Mouse (Mus musculus): ENCODE results near the gene Eif6. TPM values are rescaled to one million over a fixed set of nuclear protein-coding genes. Genes with fewer than 3 reads are reported as not detected.
A peak's percentile ranks its signal among the peaks of the same experiment; 100 is the strongest.
"Not testable (repeated sequence)": the region's sequence is repeated elsewhere in the genome, so short reads cannot be mapped to it uniquely, and the experiment has no call there.

Gene Eif6
- polyA plus RNA-seq (2017; shearing (Covaris generic)), result 10 to 100 TPM; 73.4 to 81.2 TPM

DNA sequence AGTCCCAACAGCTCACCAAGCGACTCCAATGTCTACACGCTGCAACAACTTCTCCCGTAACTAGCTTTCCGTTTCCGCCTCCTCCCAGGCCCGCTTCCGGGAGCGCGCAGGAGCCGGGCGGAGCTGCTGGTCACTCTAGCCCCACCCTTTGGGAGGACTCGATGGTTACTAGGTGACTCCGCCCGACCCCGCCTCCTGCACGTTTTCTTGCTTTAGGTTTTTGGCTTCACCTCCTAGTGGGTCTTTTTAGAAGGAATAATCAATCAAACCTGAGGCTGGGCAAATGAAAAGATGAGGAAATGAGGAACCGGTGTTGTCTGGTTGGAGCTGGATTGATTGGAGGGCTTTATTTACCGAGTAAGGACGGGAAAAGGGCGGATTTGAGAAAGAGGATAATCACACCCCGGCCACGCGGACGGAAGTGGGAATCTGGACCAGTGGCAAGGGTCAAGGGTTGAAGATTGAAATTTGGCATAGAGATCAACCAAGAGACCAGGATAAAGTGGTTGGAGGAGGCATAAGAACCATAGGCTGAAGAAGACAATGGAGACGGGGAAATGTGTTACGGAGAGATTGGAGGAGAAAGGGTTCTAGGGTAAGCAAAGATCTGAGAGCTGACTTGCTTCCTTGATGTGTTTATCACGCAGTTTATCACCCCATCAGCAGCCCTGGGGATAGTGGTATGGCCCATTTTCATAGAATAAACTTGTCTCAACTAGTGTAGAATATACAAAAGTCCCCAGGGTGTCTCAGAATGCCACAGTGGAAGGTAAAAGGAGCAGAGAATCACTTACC lies at the start of gene Eif6:
TSS of gene Eif6 (minus strand) at position 296 of the 795 bp plus-strand sequence.
- peak; percentile 98 for ATAC-seq

DNA sequence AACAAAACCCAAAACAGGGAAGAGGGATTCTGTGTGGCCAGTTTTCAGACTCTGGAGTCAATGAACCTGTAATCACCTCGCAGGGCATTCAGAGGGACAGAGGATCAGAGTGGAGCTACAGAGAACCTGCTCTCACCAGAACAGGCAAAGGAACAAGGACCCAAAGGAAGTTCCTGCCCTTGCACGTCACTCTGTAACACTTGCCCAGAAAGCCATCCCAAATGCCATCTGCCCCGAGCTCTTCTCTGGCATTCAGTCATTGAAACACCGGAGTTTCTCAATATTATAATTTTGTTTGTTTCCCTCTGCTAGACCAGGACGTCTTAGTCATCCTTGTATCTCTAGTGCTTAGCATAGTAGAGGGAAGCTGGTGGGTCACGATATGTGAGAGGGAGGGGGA lies 46.9 kb upstream of the Eif6 start:
- no peak for ATAC-seq

DNA sequence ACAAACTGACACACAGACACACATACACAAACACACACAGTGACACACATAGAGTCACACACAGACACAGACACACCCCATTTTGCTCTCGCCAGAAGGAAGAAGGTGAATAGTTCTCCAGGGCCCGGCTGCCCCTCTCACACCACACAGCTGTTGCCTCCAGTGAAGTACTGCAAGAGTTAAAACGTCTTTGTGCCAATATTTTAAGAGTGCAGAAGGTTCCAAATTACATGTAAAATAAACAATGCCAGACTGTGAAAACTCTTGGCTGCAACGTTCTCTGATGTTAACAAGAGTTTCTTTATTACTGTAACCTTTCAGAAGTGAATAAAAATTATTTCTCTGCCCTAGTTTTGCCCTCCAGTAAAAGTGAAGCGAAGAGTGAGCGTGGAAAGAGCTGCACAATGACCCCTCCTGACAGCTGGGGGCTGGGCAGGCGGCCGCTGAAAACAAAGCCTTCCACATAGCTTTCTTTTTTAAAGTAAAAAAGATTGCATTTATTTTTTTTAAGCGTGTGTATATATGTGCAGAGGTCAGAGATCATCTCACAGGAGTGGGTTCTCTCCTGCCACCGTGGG lies 46.3 kb upstream of the Eif6 start:
- ATAC-seq, result no peak

DNA sequence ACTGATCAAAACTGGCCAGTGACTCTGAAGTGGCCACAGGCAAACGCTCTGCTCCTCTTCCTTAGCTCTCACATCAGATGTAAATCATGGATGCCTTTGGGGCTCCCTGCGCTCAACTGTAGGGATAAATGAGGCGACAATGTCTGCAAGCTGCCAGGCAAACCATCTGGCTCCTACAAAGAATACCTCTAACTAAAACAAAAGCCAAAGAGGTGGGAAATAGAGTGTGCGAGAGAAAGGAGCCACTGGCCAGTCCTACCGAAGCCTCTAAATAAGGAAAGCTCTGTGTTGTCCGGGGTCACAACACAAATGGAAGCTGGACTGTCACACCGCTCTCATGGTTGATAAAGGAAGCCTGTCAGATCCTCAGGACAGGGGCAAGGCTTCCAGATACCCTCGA lies 45.8 kb upstream of the Eif6 start:
- ATAC-seq, result no peak

DNA sequence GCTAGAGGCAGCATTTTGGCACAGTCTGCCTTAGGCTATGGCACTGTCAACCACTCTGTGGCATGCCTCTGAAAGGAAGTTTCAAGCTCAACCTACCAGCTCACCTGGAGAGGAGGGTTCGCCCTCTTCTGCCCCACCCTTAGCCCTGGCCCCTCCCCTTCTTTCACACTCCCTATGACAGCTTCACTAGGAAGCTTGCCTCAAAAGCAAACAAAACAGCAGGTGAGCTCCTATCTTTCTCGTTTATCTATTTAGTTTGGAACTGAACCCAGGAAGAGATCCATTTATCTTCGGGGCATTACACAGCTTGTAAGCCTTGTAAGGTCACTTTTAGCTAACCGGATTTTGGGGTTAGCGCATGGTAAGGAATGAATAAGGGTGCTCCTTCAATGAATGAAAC lies 43.0 kb upstream of the Eif6 start:
- no peak for ATAC-seq

DNA sequence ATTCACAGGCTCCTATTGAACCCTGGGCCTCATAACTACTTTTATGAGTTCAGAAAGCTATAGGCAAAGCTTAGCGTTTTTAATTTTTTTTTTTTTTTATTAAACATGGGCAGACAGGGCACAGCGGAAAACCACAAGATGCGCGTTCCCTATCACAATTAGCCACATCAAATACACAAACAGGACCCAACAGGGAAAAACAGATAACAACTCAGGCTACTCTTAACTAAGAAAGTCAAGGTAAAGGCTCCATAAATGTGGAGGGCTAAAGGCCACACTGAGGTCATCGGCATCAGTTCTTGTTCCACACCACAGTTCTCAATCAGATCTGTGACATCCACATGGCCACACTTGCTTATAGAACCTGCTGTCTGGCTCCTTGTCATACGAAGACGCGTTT lies 41.6 kb upstream of the Eif6 start:
- ATAC-seq, result no peak

DNA sequence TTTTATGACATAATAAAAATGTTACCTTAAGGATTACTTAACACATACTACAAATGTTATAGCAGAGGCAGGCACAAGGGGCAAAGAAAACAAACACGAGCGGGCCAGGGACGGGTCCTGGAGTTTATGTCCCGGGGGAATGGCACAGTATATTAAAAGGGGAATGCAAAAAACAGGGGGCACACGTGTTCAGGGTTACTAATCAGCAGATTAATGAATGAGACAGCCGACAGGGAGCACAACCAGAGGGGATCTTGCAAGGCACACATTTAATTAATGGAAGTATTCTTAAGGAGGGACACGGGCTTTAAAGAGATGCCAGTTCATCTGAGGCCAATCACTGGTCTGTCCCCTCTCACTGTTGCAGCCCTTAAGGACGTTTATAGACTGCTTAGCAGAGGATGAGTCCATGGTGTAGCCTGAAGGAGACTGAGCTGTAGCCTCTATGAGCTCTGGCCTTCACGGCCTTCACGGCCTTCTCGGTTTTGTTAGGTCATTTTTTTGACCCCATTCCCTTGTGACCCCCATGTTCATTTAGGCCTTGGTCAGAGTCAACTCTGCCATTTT lies 36.7 kb upstream of the Eif6 start:
- ATAC-seq, result no peak

DNA sequence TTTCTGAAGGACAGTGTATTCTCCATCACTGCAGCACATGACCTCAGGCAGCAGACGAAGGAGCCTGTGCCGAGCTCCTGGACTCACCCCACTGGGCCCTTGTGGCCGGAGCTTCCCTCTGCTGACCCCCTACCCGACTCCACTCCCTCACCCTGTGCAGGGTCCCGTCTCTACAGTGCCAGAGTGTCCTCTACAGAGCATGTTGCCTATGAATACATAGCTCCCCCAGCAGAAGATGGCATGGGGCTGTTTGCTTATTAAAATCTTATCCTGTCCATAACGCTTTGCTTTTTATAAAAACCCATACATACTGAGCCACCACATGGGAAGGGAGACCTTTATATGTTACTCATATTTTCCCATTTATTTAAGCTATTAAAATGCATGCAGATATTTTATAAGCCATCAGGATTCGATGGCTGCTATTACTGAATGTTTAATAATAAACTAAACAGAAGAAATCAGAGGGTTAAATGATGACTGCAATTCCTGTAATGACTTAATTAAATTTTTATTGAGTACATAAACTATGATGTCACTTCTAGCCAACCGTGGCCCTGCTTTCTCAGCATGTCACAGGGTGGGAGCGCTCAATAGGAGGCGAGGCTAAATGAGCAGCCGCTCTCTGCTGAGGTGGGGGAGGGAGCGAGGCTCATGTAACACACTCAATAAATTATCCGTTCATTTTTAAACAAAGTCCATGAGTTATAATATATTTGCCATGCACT lies 36.0 kb upstream of the Eif6 start:
- no peak for ATAC-seq

DNA sequence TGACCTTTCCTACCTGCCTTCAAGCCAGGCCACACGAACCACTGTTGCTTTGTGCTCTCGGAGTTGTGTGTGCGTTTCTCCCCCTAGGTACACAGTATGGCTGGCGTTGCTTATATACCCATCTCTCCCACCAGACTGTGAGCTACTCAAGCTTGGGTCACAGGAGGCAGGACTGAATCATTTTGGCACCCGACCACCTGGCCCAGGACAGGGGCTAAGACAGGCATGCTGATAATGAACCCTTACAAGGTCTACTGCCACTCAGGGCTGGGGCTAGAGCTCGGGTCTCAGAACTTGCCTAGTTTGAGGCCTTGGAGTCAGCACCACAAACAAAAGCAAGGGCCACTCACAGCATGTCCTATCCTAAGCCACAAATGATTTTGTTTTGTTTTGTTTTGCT lies 34.9 kb upstream of the Eif6 start:
- ATAC-seq, result no peak

DNA sequence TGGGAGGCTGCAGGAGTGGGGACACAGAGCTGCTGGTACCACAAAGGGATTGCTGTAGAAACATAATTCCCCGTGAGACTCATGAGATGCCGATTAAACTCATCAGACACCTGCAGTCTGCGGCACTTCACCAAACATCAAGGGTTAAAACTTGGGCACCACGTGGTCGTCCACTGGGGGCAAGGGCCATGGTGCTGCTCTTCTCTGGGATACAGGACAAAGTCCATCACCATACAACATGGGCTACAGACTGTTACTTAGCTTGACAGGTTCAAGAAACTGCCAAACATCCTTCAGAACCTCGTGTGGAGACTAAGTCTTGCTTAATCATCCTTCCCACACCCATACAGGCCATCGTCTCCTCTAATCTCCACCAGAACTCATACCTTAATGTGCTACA lies 33.4 kb upstream of the Eif6 start:
- ATAC-seq, result no peak

DNA sequence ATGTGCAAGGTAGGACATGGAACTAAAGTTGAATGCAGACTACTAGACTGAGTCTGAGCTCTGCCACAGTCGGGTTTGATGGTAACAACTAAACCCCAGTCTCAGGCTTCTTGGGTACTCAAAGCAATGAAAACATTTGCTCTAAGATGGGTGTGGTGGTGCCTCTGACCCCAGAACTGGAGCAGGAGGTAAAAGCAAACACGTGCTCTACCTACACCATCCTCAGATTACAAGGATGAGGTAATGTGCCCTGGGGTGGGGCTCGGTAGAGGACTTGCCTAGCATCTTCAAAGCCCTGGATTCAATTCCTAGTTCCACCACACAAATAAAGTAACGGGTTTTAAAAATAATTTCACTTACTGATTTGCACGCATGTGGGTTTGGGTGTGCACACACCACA lies 25.8 kb upstream of the Eif6 start:
- ATAC-seq, result no peak

DNA sequence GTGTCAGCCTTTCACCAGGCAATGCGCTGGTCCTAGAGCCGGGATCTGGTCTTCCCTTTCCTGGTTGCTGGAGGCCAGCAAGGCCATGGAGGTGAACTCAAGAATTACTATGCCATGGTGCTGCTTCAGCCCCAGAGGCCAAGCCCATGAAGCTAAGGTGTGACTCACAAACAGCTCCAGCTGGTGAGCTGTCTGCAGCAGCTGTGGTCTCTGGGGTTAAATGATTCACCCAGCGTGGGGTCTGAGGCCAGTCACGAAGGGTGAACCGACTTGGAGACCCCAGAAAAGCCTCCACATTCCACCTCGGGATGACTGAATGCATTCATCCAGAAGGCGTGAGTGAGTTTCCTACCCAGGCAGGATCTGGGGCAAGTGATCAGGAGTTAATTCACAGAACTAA lies 23.4 kb upstream of the Eif6 start:
- no peak for ATAC-seq

DNA sequence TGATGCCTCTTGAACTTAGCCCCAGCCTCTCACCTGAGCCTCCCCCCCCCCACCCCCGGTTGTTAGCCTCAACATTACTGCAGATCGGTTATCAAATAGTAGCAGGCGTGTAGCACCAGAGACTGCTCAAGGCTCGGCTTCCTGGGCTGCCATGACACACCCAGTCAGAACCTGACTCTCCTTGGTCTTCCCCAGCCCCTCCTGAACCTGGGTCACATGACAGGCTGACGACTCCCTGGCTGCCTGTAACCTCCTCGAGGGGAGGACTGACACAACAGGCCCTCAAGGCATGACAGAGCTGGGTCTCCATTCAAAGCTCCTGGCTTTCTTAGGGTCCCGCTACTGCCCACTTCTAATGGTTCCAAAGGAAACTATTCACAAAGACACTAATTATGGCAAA lies 22.7 kb upstream of the Eif6 start:
- no peak for ATAC-seq

DNA sequence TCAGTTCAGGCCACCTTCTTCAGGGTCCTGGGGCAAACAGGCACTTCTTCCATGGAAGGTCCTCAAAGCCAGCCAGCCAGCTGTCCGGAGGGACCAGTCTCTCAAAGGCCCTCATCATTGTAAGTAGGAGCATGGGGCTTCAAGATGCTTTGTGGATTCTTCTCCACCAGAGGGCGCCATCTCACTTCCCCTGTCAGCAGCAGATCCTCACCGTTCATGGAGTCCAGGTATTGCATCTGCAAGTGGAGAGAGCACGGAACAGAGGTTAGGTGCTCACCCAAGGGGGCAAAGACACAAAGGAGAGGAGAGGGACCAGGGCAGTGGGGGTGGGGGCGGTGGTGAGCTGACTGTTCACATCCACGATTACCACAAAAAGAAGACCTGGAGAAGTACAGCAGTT lies 21.6 kb upstream of the Eif6 start:
- ATAC-seq, result peak; percentile 43

DNA sequence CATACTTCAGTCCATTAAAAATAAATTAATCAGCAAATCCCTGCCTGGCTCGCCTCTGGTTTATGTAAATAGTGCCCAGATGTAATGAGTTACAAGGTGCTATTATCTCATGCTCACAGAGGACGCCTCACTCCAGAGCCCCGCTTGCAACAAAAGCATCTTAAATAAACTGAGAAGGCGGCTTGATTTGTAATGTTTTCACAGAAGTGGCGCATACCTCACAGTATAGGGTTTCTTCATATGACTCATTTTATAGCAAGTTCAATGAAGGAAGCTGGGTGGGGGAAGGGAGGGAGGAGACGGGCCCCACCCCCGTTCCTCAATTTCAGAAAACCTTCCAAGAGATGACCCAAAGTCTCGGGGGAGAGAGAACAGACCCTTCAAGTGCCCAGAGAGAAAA lies 20.2 kb upstream of the Eif6 start:
- ATAC-seq, result no peak

DNA sequence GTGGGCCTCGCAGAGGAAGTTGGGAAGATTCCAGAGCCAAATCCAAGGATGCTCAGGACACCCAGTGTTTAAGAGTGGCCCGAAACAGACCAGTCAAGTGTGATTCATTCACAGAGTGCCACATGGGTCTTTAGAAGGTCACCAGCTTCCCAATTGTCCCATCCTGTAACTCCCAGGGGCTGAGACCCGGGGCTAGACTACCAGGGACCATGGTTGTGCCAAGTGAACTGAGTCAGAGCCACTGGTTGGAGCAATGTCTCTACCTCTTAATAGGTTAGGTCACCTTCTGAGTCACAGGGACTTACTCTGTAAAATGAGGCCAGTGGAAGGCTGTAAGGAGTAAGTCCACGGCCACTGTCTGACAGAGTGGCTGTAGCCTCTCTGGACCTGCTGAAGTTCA lies 12.2 kb upstream of the Eif6 start:
- no peak for ATAC-seq

DNA sequence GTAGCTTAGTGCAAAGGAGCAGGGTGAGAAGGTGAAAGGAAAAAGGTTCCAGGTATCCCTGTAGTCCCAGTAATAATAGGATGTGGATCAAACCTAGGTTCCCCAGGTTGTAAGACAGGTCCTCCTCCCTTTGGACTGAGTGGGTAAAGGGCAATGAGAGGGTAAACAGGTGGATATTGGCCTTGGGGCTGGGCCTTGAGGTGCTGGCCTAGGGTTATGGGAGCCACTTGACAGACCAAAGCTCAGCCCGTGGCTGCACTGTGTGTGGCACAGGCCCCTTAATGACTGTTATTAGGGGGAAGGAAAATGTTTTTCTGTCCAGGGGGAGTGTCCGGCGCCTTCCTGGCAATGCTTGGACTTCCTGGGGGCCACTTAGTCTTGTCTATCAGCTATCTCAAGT lies 11.2 kb upstream of the Eif6 start:
- ATAC-seq, result no peak

DNA sequence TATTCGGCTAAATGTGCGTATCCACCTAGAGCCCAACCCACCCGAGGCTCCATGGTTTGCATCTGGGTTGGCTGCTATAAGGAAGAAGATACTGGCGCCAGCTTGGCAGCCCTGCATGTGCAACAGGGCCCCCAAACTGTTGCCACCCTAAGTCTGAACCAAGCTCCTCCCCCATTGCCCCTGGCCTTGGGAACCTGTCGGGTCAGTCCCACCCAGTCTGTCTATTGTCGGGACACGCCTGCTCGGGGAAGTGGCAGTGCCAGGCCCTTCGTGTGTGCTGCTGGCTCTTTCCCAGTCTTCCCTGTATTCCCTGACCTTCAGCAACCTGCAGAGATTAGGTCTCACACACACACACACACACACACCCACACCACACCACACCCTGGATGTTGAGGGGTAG lies 8.0 kb upstream of the Eif6 start, which contains the start of gene Fam83c:
TSS of gene Fam83c (minus strand) at position 123 of the 400 bp plus-strand sequence.
- no peak for ATAC-seq

DNA sequence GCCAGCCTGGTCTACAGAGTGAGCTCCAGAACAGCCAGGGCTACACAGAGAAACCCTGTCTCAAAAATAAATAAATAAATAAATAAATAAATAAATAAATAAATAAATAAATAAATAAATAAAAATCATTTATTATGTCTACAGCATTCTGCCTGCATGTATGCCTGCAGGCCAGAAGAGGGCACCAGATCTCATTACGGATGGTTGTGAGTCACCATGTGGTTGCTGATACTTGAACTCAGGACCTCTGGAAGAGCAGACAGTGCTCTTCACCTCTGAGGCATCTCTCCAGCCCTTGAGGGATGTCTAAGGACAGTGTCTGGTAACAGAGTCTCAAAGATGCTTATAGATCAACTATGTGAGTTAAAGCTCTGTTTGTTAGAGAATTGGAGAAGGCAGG lies 5.4 kb upstream of the Eif6 start:
- not testable (repeated sequence) for ATAC-seq

DNA sequence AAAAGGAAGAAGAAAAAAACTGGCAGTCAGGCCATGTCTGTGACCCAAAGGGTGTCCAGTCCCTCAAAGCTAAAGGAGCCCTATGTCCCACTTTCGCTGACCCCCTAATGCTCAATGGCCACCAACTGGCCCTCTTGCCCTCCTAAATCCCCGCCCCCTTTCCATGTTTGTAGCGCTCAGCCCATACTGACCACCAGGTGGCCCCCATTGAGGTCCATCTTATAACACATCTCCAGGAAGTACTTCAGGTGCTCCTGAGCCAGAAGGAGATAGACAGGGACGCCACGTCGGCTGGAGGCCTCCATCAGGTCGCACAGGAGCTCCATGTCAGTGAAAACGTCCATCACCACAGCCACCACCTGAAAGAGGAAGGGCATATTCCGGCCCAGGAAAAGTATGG lies 4.6 kb upstream of the Eif6 start:
- ATAC-seq, result no peak

DNA sequence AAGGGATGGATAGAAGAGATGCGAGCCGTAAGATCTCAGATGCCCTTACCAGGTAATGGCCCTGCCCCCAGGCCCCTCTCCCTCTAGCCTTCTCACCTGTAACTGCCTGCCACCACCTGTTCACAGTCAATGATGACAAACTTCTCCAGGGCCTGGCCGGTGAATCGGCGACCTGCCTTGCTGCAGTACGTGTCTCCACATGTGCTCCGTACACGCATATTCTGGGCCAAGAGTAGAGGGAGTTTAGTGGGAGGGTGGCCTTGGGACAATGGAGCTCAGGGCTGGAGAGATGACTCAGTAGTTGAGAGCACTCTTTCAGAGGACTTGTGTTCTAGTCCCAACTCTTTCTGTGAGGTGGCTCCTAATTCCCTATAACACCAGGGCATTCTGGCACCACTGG lies 4.1 kb upstream of the Eif6 start:
- ATAC-seq, result no peak

DNA sequence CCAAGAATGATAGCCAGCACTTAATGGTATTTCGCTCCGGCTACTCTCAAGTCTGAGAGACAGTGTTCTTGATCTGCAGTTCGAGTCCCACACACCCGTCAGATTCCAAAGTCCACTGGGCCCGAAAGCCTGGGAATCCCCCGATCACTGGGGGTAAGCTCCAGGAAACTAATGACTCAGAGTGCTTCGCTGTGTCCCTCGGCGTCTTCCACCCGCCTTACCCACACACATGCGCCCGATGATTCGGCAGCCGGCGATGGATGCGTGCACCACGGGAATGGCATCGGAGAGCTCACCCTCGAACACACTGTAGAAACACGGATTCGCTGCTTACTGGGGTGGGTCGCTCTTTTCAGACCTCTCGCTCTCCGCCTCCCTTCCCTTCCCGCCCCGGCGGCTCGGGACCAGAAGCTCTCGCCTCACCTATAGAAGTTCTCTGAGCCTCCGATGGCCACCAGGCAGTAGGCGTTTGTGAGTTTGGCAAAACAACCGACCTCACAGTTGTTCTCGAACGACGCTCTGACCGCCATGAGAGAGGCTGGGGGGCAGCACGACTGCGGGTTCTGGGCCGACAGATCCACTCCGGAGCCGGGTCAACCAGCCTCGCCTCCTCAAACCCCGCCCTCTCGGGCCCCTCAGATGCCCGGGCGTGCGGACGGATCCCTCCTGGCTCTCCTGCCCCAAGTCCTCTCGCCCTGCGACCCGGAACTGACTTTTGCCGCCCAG lies 658 bp downstream of the Eif6 start:
- ATAC-seq, result peak; percentile 23

DNA sequence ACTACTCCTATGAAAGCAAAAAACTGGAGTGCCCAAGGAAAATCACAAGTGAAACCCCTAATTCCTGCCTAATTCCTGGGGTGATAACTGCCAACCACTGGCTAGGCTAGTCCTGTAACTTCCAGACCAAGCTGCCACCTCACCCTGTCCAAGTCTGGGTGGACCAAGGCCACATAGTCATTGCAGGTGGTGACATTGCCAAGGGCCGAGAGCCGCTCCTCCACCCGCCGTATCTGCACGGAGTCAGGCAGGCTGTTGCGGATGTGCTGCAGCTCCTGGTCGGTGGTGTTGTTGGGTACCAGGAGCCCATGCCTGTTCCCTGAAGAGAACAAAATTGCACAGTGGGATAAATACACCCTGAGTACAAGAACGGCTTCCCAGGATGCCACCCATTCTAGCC lies 3.0 kb downstream of the Eif6 start:
- no peak for ATAC-seq
